Mouse (Mus musculus): ENCODE results near the gene Meox1.

- TF ChIP-seq SMC3 (IDR thresholded peaks at IDR 0.05; ENCODE audit: low read depth, low read length): no peak
- TF ChIP-seq TAL1 (IDR thresholded peaks at IDR 0.05; ENCODE audit: low read length): no peak
- no peak for TF ChIP-seq POLR2A (IDR thresholded peaks at IDR 0.05; ENCODE audit: control insufficient read depth in 1 of 2, insufficient read depth in 1 of 2, low read depth in 1 of 2, low read length in 2 of 2, poor library complexity in 1 of 2)
- no peak for TF ChIP-seq EP300 (IDR thresholded peaks at IDR 0.05; ENCODE audit: low read depth in 1 of 2, low read length in 2 of 2)
- no peak for TF ChIP-seq CHD1 (IDR thresholded peaks at IDR 0.05; ENCODE audit: low read depth, low read length)
- TF ChIP-seq NELFE (IDR thresholded peaks at IDR 0.05; ENCODE audit: low read depth, low read length): no peak
- no peak for TF ChIP-seq ETS1 (IDR thresholded peaks at IDR 0.05; ENCODE audit: low read depth, low read length)
- TF ChIP-seq USF1 (IDR thresholded peaks at IDR 0.05; ENCODE audit: low read depth, low read length): no peak
- TF ChIP-seq GABPA (IDR thresholded peaks at IDR 0.05; ENCODE audit: low read depth, low read length): no peak
- TF ChIP-seq MAX (IDR thresholded peaks at IDR 0.05; ENCODE audit: low read length): no peak
- TF ChIP-seq GATA1 (IDR thresholded peaks at IDR 0.05; ENCODE audit: low read depth, low read length): no peak
Measured at GRCm38 (mm10) chr11:101935743-101936142, 41.6 kb upstream of the Meox1 start.
